Mouse (Mus musculus) spleen, postnatal 4 days (tissue): Measurements from ENCODE around the gene Ece1.
"Not testable (repeated sequence)": the region's sequence is repeated elsewhere in the genome, so short reads cannot be mapped to it uniquely, and the experiment has no call there.

Experiments
- DNase-seq, 2 experiments: peaks; one replicate each; pipeline ENCODE4 v3.0.0; 2022; ENCODE audit warnings: low spot score in 2 of 2

Gene Ece1

DNA sequence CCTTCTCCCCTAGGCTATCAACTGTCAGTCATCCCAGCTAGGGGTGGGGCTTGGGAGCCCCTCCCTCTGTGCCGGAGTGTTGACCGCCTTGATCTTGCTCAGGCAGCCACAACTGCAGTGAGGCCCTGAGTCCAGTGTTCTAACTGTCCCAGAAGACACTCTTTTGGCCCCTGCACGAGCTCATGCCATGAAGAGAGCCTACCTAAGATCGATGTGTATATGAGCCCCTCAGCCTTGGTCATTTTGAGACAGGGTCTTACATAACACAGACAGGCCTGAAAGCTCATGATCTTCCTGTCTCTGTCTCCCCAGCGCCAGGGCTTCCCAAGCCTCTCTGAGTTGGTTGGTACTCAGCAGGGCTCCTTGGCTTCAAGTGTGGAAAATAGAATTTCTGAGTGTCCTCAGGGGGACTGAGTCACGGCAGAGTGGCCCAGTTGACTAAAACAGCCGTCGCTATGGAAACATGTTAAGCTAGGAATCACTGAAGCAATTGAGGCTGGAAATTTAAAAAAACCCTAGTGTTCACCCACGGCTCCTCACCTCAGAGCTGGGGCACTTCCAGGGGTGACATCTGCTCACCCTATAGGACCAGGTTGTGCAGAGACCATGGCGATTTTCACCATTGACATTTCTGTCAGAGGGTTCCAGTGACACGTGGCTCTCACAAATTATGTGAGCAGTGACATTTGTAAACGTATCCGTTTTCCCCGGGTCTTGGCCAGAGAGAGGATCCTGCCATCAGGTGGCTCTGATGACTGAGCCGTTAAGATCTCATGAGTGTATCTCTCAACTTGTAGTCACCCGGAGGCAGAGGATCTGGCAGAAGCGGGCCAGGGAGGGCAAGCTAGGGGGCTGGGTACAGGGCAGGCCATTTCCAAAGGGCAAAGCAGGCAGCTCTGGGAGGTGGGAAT, 80.1 kb downstream of the Ece1 start:
- no peak for DNase-seq

DNA sequence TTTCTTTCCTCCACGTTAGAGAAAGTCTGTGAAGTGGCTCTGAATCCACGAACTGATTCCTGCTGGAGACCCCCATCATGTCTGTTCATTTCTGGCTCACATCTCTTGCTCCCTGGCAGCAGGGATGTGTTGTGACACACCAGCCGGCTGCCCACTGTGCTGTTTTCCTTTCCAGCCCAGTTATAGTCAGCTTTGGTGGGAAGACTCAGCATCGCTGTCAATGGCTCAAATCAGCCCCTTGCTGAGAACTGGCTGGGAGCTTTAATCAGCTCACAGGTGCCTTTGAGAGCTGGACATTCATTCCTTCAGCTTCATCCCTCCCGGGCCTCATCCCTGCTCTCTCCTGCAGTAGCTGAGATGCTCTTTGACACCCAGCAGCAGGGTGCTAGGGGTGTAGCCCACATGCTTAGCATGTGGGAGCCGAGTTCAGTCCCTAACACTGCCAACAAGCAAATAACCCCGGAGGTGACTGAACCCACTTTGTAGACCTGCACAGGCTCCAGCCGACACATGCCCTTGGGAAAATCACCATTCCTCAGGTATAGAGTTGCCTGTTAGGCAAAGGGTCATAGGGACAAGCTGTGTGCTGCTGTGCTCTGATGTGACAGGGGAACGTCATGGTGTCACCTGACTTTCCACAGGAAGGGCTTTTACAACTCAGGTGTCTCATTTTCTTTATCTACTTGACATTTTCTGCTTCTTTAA, 80.9 kb downstream of the Ece1 start:
- DNase-seq, result no peak

DNA sequence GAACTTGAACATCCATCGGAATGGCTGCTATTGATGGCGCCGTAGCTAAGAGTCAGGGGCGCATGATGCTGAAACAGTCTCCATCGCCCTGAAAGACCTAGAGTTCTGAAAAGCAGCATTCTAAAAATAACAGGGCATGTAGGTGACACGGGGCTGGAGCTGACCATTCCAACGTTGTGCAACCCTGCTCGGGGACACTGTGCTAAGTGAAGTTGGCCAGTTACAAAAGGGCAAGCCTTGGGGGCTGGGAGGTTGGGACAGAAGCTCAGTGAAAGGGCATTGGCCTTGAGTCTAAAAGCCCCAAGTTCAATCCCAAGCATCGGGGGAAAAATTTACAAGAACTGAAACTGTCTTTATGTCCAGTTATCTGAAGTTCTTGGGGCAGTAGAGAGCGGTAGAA, 81.5 kb downstream of the Ece1 start:
- DNase-seq, result no peak

DNA sequence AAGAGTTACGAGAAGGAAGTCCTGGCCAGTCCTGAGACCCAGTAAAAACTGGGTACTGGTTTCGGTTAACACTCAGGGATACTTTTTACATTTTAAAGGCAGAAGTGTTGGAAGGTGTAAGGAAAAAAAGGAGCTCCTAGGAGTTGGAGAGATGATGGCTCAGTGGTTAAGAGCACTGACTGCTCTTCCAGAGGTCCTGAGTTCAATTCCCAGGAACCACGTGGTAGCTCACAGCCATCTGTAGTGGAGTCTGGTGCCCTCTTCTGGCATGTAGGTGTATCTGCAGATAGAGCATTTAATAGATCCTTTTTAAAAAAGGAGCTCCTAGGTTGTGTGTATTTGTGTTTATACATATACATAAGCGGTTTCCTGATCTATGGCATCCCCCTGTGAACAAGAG, 83.3 kb downstream of the Ece1 start:
- DNase-seq, result no peak

DNA sequence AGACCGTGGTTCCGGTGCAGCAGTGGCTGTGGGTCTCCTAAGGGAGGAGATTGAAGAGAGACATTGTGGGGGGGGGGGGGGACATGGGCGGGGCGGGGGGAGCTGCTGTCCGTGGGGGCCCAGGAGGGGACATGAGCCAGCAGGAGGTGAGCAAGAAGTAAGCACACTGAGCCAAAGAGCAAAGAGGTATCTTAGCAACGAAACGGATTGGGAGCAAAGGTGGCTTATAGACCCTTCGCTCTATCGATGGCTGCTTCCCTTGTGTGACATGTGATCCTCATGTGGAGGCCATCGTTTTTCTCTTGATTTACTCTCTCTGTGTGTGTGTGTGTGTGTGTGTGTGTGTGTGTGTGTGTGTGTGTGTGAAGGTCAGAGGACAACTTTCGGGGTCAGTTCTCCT, 84.4 kb downstream of the Ece1 start:
- no peak for DNase-seq

DNA sequence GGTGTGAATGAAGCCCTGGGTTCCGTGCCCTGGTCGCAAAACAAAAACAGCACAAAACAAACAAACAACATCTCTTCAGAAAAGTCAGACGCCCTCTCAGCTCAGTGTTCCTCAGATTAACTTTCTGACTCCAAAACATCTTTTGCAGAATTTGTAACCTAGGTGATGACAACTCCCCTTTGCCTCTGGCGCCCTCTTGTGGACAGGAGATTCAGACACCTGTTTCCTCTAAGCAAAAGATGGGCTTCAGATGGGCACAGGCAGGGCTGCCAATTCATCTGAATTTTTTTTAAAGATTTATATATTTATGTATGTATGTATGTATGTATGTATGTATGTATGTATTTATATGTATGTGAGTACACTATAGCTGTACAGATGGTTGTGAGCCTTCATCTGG, 90.8 kb downstream of the Ece1 start:
- peak; percentile 76 to 93 for DNase-seq

DNA sequence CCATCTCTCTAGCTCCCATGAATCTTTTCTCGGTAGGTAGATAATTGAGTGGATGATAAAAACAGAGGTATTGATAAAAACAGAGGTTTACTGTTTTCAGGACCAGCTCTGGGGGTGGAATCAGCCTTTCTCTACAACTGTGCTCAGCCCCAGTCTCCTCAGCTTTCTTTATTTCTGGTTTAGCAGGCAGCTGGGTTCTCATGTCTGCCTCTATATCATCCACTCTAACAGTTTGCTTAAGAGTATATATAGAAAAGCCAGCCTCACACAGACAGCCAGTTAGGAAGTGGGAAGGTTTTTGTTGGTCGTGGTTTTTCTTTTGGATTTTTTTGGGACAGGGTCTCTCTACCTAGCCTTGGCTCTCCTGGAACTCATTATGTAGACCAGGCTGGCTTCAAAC, 92.1 kb downstream of the Ece1 start:
- DNase-seq, result no peak

DNA sequence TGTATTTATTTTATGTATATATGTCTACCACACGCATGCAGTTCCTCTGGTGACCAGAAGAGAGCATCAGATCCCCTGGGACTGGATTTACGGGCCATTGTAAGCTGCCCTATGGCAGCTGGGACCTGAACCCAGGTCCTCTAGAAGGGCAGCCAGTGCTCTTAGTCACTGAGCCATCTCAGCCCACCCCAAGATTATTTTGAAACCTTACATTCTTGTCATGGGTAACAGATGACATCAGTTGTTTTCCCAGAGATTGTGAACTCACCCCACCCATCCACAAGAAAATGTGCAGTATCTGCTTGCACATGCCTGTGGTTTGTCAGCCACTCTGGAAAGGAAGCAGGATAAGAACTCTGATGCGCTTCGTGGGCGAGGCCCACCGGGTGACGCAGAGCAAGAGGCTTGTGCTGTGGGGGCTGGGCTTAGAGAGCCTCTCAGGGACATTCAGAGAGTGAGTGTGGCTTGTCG, 92.9 kb downstream of the Ece1 start:
- peak in 1 of 2 experiments; percentile 25 for DNase-seq

DNA sequence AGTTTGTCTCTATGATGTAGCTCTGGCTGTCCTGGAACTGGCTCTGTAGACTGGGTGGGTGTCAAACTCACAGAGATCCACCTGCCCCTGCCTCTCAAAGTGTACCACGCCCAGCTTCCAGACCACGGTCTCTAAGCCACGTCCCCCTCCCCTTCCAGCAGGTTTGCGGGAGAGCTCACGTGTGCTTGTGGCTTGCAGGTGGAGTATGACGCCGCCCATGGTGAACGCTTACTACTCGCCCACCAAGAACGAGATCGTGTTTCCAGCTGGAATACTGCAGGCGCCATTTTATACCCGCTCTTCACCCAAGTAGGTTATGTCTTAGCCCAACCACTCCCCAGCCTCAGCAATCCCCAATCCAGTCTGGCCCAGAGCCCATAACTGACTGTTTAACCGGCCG, 94.2 kb downstream of the Ece1 start:
- no peak for DNase-seq

DNA sequence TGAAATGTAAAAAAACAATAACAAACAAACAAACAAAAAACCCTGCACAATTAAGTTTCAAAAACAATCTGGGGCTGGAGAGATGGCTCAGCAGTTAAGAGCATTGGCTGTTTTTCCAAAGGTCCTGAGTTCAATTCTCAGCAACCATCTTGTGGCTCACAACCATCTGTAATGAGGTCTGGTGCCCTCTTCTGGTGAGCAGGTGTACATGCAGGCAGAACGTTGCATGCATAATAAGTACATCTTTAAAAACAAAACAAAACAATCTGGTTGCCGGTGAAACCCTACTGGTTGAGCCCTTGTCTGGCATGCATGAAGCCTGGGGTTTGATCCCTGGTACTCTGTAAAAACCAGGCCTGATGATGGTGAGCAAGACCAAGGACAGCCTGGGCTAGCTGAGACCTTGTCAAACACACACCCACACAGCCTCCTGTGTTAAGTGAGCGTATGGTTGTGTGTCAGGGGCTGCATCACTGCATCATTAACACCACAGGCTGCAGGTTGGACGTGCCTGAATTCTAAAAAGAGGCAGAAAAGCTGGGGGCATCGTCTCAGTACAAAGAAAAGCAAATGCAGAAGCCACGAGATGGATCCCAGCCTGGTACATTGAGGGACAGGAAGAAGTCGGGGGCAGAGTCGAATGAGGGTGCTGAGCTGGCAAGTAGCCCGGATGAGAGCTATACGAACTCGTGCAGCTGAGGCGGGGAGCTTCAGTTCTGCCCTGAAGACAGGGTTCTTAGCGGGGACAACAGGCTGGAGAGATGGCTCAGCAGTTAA, 98.0 kb downstream of the Ece1 start:
- no peak for DNase-seq

DNA sequence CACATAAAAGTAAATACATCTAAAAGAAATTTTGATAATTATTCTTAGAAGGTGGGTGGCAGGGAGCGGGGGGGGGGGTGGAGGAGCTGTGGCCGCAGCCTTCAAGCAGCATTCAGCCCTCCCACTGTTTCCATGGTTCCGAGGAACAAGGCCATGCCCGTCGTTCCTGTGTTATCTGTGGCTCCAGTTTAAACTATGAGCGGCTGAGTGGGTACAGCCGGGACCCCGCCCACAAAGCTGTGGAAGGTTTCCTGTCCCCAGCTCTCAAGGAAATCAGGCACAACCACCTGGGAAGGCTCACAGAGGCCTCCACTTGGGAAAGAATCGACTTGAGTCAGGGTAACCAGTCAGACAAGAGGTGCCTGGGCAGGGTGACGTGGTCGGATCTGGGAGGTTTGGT, 98.7 kb downstream of the Ece1 start:
- DNase-seq, result no peak

DNA sequence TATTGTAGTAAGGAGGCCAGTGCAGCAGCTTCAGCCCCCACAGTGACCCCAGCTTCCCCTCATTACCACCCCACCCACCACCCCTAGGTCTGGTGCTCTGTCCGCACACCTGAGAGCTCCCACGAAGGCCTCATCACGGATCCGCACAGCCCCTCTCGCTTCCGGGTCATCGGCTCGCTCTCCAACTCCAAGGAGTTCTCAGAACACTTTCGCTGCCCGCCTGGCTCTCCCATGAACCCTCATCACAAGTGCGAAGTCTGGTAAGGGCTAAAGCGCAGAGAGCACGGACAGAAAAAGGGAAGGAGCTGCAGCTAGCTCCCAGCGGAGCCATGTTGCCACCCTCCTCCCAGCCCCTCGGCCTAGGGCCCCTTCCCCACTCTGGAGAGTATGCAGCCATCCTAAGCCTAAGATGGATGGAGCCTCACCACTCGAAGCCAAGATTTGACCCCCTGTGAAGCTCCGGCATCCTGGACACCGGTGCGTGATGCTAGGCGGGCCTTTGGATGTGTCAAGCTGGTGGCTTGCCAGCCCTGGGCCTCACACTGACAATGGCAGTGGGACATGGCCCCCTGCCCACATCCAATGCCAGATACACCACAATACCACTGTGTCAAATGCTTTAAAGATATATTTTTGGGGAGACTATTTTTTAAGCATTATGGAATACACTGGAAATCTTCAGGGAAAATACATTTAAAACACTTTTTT, 100.8 kb downstream of the Ece1 start:
- peak in 1 of 2 experiments; percentile 59 for DNase-seq

DNA sequence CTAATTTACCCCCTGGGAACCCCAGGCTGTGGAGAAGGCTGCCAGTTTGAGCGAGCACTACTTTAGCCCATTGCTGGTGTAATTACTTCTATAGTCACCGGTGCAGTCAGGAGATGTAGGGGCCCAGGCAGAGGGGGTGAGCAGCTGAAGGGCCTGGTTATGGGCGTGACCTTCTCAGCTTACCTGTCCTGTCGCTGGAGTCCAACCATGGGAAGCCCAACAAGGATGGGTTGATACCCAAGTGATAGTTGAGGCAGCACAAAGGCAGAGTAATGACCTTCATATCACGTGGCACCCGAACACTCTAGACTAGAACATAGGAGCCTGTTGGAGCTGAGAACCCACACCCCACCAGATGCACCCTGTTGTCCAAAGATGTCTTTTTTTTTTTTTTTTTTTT, 101.4 kb downstream of the Ece1 start:
- DNase-seq, result no peak

DNA sequence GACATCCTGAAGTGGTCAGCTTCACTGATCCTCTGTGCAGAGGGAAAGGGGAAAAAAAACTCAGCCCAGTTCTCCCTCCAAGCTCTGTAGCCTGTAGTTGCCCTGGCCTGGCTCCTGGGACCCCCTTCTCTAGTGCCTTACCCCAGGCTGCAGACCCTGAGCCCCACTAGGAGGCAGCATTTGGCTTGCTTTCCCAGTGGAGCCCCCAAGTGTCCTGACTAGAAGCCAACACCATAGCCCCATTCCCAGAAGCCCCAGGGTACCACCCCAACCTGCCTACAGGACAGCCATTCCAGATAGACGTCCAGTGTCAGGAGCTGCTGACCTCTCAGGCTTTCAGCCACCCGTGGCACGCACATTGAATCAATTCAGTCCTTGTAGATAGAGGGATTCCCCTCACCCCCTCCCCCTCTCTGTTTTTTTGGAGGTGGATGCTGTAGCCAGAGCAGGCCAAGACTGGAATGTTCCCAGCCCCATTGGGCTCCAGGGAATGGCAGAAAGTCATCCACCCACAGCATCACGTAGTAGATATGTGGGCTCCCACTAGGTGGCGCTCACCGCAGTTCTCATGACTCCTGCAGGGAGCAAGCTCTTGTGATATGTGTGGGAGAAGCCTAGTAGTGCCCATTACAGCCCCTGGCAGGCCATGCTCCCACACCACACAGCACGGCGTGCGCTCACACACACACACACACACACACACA, 102.0 kb downstream of the Ece1 start:
- DNase-seq, result peak; percentile 70 to 91

DNA sequence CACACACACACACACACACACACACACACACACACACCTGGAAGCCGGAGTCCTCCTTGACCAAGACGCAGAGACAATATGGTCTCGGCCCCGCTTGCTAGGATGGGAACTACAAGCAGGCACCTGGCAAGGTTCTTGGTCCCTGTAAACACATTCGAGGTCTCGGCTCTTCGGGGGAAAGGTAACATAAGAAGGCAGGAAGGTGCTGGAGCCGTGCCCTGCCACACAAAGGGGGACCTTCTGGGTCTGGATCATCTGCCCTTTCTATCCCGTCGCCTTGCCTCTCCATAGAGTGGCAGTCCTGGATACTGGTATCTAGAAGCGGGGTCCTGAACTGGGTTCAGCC, 102.5 kb downstream of the Ece1 start:
- no peak for DNase-seq

DNA sequence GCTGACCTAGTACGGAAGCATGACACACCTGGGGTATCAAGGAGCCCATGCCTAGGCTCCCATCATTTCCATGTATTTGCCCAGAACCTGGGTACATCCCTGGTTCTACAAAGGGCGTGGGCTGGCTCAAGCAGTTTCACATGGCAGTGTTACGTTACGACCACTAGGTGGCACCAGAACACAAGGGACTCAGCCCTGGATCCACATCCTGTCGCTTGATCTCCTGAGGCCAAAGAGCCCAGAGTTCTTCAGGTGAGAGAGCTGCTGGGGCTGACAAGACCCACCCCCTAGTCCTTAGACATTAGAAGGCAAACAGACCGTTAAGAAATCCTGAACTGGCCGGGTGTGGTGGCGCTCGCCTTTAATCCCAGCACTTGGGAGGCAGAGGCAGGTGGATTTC, 106.2 kb downstream of the Ece1 start:
- peak; percentile 62 to 84 for DNase-seq

DNA sequence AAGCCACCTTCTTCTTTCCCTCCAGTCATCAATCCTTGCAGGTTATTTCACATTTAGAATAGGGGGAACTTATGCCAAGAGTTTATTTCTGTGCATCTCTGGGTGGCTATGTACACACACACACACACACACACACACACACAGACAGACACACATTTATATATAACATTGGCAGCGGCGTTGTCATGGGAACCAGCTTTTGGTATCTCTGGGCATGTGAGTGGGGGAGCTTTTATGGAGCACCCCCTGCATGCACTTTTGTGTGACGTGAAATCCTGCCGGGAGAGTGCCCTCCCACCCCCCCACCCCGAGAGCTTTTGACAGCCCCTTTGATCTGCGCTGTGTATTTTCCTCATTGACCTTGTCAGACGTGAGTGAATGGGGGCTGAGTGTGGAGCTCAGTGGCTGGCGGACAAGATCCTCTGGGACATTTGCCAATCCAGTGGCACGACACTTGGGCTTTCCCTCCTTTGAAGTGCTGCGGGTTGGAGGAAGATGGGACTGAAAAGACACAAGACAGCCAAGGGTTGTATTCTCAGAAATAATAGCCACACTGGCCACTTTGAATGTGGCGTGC, 108.7 kb downstream of the Ece1 start:
- not testable (repeated sequence) for DNase-seq

DNA sequence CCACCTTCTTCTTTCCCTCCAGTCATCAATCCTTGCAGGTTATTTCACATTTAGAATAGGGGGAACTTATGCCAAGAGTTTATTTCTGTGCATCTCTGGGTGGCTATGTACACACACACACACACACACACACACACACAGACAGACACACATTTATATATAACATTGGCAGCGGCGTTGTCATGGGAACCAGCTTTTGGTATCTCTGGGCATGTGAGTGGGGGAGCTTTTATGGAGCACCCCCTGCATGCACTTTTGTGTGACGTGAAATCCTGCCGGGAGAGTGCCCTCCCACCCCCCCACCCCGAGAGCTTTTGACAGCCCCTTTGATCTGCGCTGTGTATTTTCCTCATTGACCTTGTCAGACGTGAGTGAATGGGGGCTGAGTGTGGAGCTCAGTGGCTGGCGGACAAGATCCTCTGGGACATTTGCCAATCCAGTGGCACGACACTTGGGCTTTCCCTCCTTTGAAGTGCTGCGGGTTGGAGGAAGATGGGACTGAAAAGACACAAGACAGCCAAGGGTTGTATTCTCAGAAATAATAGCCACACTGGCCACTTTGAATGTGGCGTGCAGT, 112.9 kb downstream of the Ece1 start:
- not testable (repeated sequence) for DNase-seq

DNA sequence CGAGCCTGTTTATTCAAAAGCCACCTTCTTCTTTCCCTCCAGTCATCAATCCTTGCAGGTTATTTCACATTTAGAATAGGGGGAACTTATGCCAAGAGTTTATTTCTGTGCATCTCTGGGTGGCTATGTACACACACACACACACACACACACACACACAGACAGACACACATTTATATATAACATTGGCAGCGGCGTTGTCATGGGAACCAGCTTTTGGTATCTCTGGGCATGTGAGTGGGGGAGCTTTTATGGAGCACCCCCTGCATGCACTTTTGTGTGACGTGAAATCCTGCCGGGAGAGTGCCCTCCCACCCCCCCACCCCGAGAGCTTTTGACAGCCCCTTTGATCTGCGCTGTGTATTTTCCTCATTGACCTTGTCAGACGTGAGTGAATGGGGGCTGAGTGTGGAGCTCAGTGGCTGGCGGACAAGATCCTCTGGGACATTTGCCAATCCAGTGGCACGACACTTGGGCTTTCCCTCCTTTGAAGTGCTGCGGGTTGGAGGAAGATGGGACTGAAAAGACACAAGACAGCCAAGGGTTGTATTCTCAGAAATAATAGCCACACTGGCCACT, 117.1 kb downstream of the Ece1 start:
- not testable (repeated sequence) for DNase-seq

DNA sequence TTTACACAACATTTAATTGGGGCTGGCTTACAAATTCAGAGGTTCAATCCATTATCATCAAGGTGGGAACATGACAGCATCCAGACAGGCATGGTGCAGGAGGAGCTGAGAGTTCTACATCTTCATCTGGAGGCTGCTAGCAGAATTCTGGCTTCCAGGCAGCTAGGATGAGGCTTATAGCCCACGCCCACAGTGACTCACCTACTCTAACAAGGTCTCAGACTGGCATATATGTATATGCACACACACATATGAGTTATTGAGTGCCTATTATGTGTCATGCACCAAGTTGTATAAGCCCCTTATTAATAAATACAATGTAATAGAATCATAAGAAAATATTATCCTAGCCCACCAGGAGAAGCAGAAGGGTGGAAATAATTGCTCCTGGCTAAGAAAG, 120.8 kb downstream of the Ece1 start:
- no peak for DNase-seq
